8 mouse cellular contexts compared by ENCODE assay signal in the genomic region with DNA sequence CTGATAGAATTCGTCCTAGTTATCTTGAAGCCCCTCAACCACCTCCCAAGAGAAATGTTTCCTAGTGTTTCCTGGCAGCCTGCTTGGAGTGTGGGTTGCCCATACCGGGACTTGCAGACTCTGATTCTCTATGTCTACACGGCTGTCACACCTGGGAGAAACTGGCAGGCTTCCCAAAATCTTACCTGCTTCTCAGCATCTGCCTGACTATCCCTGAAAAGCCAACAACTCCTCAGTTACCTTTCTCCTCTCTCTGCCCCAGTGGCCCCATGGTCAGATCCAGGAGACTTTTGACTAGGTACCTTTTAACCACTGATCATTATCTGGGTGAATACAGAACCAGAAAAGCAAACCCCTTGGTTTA. TPM values are rescaled to one million over a fixed set of nuclear protein-coding genes. Genes with fewer than 3 reads are reported as not detected.
DNase-seq lines count a peak whose midpoint lies in the region; ATAC-seq and TF ChIP-seq lines count a peak whose summit lies in the region.
"Had no signal": no experiment of that assay in that cellular context is flagged by ENCODE, and none has a peak within 500 bp of the region (broad histone marks: within the 10 kb centered on the region; RNA-seq: fewer than 3 reads in every experiment).

No protein-coding gene starts in this region.

- H3K27ac ChIP-seq in liver, embryonic 11.5 days (ENCODE audit: low read depth, low read length), result no peak overlapping the region
- H3K27ac ChIP-seq in forebrain, embryonic 11.5 days (ENCODE audit: low read depth, low read length), result no peak overlapping the region
- H3K27ac ChIP-seq in intestine, postnatal 0 days (ENCODE audit: low read depth, low read length), result no peak overlapping the region
- H3K27ac ChIP-seq in neural tube, embryonic 15.5 days (replicated peaks), result no peak overlapping the region

- peak overlapping the region; percentile 95 for H3K4me2 ChIP-seq in liver, embryonic 11.5 days
- no peak overlapping the region for H3K4me2 ChIP-seq in forebrain, embryonic 11.5 days (ENCODE audit: low read depth, low read length, severe bottlenecking)
- peak overlapping the region; percentile 90; the same call in 1 of the 2 replicates for H3K4me2 ChIP-seq in intestine, postnatal 0 days (replicated peaks; ENCODE audit: low read depth)
- peak overlapping the region; percentile 83 for H3K4me2 ChIP-seq in neural tube, embryonic 15.5 days

- H3K9ac ChIP-seq in liver, embryonic 11.5 days (ENCODE audit: low read depth, low read length), result no peak overlapping the region
- H3K9ac ChIP-seq in forebrain, embryonic 11.5 days (ENCODE audit: low read length), result peak overlapping the region; percentile 82; the same call in 1 of the 2 replicates
- H3K9ac ChIP-seq in intestine, postnatal 0 days (ENCODE audit: low read depth, low read length), result 0 out of 2 replicates have a peak overlapping the region, but pooled peaks have one; percentile 22
- peak overlapping the region; percentile 94 for H3K9ac ChIP-seq in neural tube, embryonic 15.5 days (replicated peaks)

- no peak for TF ChIP-seq CTCF in intestine, postnatal 0 days (IDR thresholded peaks at IDR 0.05; ENCODE audit: low read depth)

- ATAC-seq in liver, embryonic 11.5 days (replicated peaks; ENCODE audit: low FRiP score), result no peak
- no peak for ATAC-seq in forebrain, embryonic 11.5 days (replicated peaks; ENCODE audit: low FRiP score)
- no peak for ATAC-seq in intestine, postnatal 0 days
- no peak for ATAC-seq in neural tube, embryonic 15.5 days (ENCODE audit: low FRiP score)

- no peaks in the 10 kb centered on the region for H3K36me3 ChIP-seq in liver, embryonic 11.5 days (ENCODE audit: control insufficient read depth, insufficient read depth, low read length)
- no peaks in the 10 kb centered on the region for H3K36me3 ChIP-seq in forebrain, embryonic 11.5 days (ENCODE audit: control insufficient read depth, insufficient read depth, low read length)
- H3K36me3 ChIP-seq in intestine, postnatal 0 days (ENCODE audit: control insufficient read depth, insufficient read depth), result no peaks in the 10 kb centered on the region
- no peaks in the 10 kb centered on the region for H3K36me3 ChIP-seq in neural tube, embryonic 15.5 days

- H3K4me1 ChIP-seq in liver, embryonic 11.5 days (replicated peaks; ENCODE audit: control insufficient read depth, insufficient read depth, low read length), result peaks cover 35% of the 10 kb centered on the region
- H3K4me1 ChIP-seq in forebrain, embryonic 11.5 days (replicated peaks; ENCODE audit: control insufficient read depth, insufficient read depth, low read length), result peaks cover 4% of the 10 kb centered on the region; the same call in 1 of the 2 replicates
- H3K4me1 ChIP-seq in intestine, postnatal 0 days (replicated peaks; ENCODE audit: control insufficient read depth, insufficient read depth, low read length), result peaks cover 2% of the 10 kb centered on the region
- peaks cover 41% of the 10 kb centered on the region for H3K4me1 ChIP-seq in neural tube, embryonic 15.5 days

- peak overlapping the region; percentile 87; the same call in 1 of the 2 replicates for H3K4me3 ChIP-seq in liver, embryonic 11.5 days (ENCODE audit: low read depth, low read length)
- peak overlapping the region; percentile 77; the same call in 1 of the 2 replicates for H3K4me3 ChIP-seq in forebrain, embryonic 11.5 days (ENCODE audit: low read depth, low read length)
- no peak overlapping the region for H3K4me3 ChIP-seq in intestine, postnatal 0 days (ENCODE audit: low read depth, low read length)
- H3K4me3 ChIP-seq in neural tube, embryonic 15.5 days (replicated peaks), result peak overlapping the region; percentile 91

- DNase-seq in liver, embryonic 11.5 days (ENCODE audit: low spot score), result no peak
- no peak for DNase-seq in liver
- no peak for DNase-seq in forebrain, embryonic 11.5 days (ENCODE audit: low spot score)
- no peak for DNase-seq in yolk sac, embryonic 10.5 days (ENCODE audit: low spot score)
- no peak for DNase-seq in layer of hippocampus, postnatal 36 days
- DNase-seq: right cerebral cortex, postnatal 25 days had no signal

- no peaks in the 10 kb centered on the region for H3K27me3 ChIP-seq in liver, embryonic 11.5 days (replicated peaks; ENCODE audit: control insufficient read depth, insufficient read depth, low read length)
- 0 out of 2 replicates have a peak, but pooled peaks cover 2% of the 10 kb centered on the region for H3K27me3 ChIP-seq in forebrain, embryonic 11.5 days (ENCODE audit: control insufficient read depth, insufficient read depth, low read length)
- no peaks in the 10 kb centered on the region for H3K27me3 ChIP-seq in intestine, postnatal 0 days (replicated peaks; ENCODE audit: control insufficient read depth, insufficient read depth, low read length)
- no peaks in the 10 kb centered on the region for H3K27me3 ChIP-seq in neural tube, embryonic 15.5 days (replicated peaks)

- WGBS in liver, embryonic 11.5 days, result 59% methylated on average over 3 of the region's 3 CpGs
- 72% methylated on average over 3 of the region's 3 CpGs for WGBS in forebrain, embryonic 11.5 days
- 47% methylated on average over 3 of the region's 3 CpGs for WGBS in intestine, postnatal 0 days
- WGBS in neural tube, embryonic 15.5 days, result 71% methylated on average over 3 of the region's 3 CpGs

- H3K9me3 ChIP-seq in liver, embryonic 11.5 days (ENCODE audit: control insufficient read depth, low read length), result no peaks in the 10 kb centered on the region
- no peaks in the 10 kb centered on the region for H3K9me3 ChIP-seq in forebrain, embryonic 11.5 days (ENCODE audit: control insufficient read depth, low read length)
- no peaks in the 10 kb centered on the region for H3K9me3 ChIP-seq in intestine, postnatal 0 days (ENCODE audit: control insufficient read depth)
- no peaks in the 10 kb centered on the region for H3K9me3 ChIP-seq in neural tube, embryonic 15.5 days (replicated peaks)

RNA-seq across cellular contexts. Expression of a gene that starts 1.6 kb away (rescaled TPM):
- 66.2 and 69.7 TPM in 2 replicates for polyA plus RNA-seq in liver, embryonic 11.5 days (2014; fragmentation: Nextera tagmentation; extraction: Ambion mirVana)
- 116 and 128 TPM in 2 replicates for polyA plus RNA-seq in forebrain, embryonic 11.5 days (2014; fragmentation: Nextera tagmentation; extraction: Ambion mirVana)
- polyA plus RNA-seq in intestine, postnatal 0 days (2015; fragmentation: Nextera tagmentation; extraction: Ambion mirVana), result 27.4 and 28.2 TPM in 2 replicates
- polyA plus RNA-seq in neural tube, embryonic 15.5 days (2015; fragmentation: Nextera tagmentation; extraction: Ambion mirVana), result 123 and 129 TPM in 2 replicates
- total RNA-seq in layer of hippocampus, postnatal 36 days (2021), result 100 to 1,000 TPM; 318 to 339 TPM

RNA-seq across cellular contexts. Expression of a gene that starts 27.2 kb away (rescaled TPM):
- polyA plus RNA-seq in liver, embryonic 11.5 days (2014; fragmentation: Nextera tagmentation; extraction: Ambion mirVana), result 7.6 and 7.8 TPM in 2 replicates
- polyA plus RNA-seq in forebrain, embryonic 11.5 days (2014; fragmentation: Nextera tagmentation; extraction: Ambion mirVana), result 9.6 and 12.2 TPM in 2 replicates
- polyA plus RNA-seq in intestine, postnatal 0 days (2015; fragmentation: Nextera tagmentation; extraction: Ambion mirVana), result 5.3 and 6.1 TPM in 2 replicates
- polyA plus RNA-seq in neural tube, embryonic 15.5 days (2015; fragmentation: Nextera tagmentation; extraction: Ambion mirVana), result 14.3 and 16.0 TPM in 2 replicates
- total RNA-seq in layer of hippocampus, postnatal 36 days (2021), result 10 to 100 TPM; 23.1 to 26.0 TPM

RNA-seq across cellular contexts. Expression of a gene that starts 27.6 kb away (rescaled TPM):
- polyA plus RNA-seq in liver, embryonic 11.5 days (2014; fragmentation: Nextera tagmentation; extraction: Ambion mirVana), result 69.6 and 80.5 TPM in 2 replicates
- polyA plus RNA-seq in forebrain, embryonic 11.5 days (2014; fragmentation: Nextera tagmentation; extraction: Ambion mirVana), result 95.8 and 103 TPM in 2 replicates
- 35.2 and 39.6 TPM in 2 replicates for polyA plus RNA-seq in intestine, postnatal 0 days (2015; fragmentation: Nextera tagmentation; extraction: Ambion mirVana)
- 102 TPM in 2 replicates for polyA plus RNA-seq in neural tube, embryonic 15.5 days (2015; fragmentation: Nextera tagmentation; extraction: Ambion mirVana)
- total RNA-seq in layer of hippocampus, postnatal 36 days (2021), result 10 to 100 TPM; 85.2 to 98.0 TPM

RNA-seq across cellular contexts. Expression of a gene that starts 45.4 kb away (rescaled TPM):
- polyA plus RNA-seq in liver, embryonic 11.5 days (2014; fragmentation: Nextera tagmentation; extraction: Ambion mirVana), result not detected in 2 replicates
- polyA plus RNA-seq in forebrain, embryonic 11.5 days (2014; fragmentation: Nextera tagmentation; extraction: Ambion mirVana), result not detected in 2 replicates
- polyA plus RNA-seq in intestine, postnatal 0 days (2015; fragmentation: Nextera tagmentation; extraction: Ambion mirVana), result not detected in 2 replicates
- not detected in 2 replicates for polyA plus RNA-seq in neural tube, embryonic 15.5 days (2015; fragmentation: Nextera tagmentation; extraction: Ambion mirVana)
- not detected for total RNA-seq in layer of hippocampus, postnatal 36 days (2021)

RNA-seq across cellular contexts. Expression of a gene that starts 46.6 kb away (rescaled TPM):
- not detected in 2 replicates for polyA plus RNA-seq in liver, embryonic 11.5 days (2014; fragmentation: Nextera tagmentation; extraction: Ambion mirVana)
- polyA plus RNA-seq in forebrain, embryonic 11.5 days (2014; fragmentation: Nextera tagmentation; extraction: Ambion mirVana), result not detected in 2 replicates
- not detected in 2 replicates for polyA plus RNA-seq in intestine, postnatal 0 days (2015; fragmentation: Nextera tagmentation; extraction: Ambion mirVana)
- 0.36 and 0.56 TPM in 2 replicates for polyA plus RNA-seq in neural tube, embryonic 15.5 days (2015; fragmentation: Nextera tagmentation; extraction: Ambion mirVana)
- not detected for total RNA-seq in layer of hippocampus, postnatal 36 days (2021)
